Mouse (Mus musculus) small intestine, adult 2 months (tissue): ENCODE results near the gene Spns2.

ENCODE experiments used
- CTCF ChIP-seq: fragments of 200-500 bp; IDR thresholded peaks from 2 replicates; pipeline ENCODE4 v1.5.1; 2012; ENCODE audit warnings: low read depth, mild to moderate bottlenecking, control low read depth, inconsistent platforms, low read length, moderate library complexity, mixed read lengths; ENCODE audit not compliant: insufficient replicate concordance, insufficient read length; ENCODE audit errors: extremely low read depth
- POLR2A ChIP-seq: fragments of 200-500 bp; IDR thresholded peaks from 2 replicates; pipeline ENCODE4 v1.6.1; 2012; ENCODE audit warnings: low read depth, mild to moderate bottlenecking, control low read depth, inconsistent platforms, low read length, moderate library complexity

DNA sequence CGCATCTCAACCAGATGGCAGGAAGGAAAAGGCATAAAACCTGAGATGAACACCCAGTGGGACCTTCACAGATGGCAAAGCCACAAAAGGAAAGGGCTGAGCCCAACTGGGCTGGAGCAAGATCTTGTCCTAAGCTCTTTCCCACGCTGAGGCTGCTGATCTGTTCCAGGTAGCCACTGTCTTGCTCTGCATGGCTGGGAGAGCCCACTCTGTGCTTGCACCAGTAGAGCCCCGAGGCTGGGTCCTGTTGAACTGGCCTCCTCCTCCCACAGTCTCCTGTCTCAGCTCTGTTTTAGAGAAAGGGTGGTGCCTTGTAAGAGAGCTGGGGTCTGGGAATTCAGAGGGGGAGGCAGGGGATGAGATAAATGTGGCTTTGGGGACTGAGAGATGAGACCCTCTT is 82.6 kb downstream of the Spns2 start:
- TF ChIP-seq POLR2A, result no peak
- TF ChIP-seq CTCF, result no peak
